Mouse (Mus musculus) myocyte (in vitro differentiated cells): ENCODE measurements at regions not wholly inside any gene's neighbourhood (a gene's known extent, or its start where the extent isn't known, plus 50 kb on each side); places are given as distances from the start of the nearest gene placed in this dataset.

Experiments
- CEBPB ChIP-seq: IDR thresholded peaks from 2 replicates; pipeline ENCODE4 v1.6.1; 2011; ENCODE audit warnings: mild to moderate bottlenecking, moderate library complexity; ENCODE audit not compliant: poor library complexity, insufficient read depth, severe bottlenecking
- E2F4 ChIP-seq: IDR thresholded peaks from one replicate; pipeline ENCODE4 v1.6.1; 2011; ENCODE audit warnings: mild to moderate bottlenecking, control low read depth, moderate library complexity; ENCODE audit not compliant: insufficient read depth
- MAX ChIP-seq: IDR thresholded peaks from one replicate; pipeline ENCODE4 v1.6.1; 2011; ENCODE audit warnings: low read depth, mild to moderate bottlenecking, control low read depth
- POLR2A ChIP-seq: IDR thresholded peaks from one replicate; pipeline ENCODE4 v1.6.1; 2011; ENCODE audit warnings: low read depth, mild to moderate bottlenecking, control low read depth, moderate library complexity; ENCODE audit not compliant: insufficient read length
- REST ChIP-seq: IDR thresholded peaks from one replicate; pipeline ENCODE4 v1.6.1; 2011; ENCODE audit warnings: mild to moderate bottlenecking, control low read depth, moderate library complexity; ENCODE audit not compliant: insufficient read depth, insufficient read length
- USF1 ChIP-seq: IDR thresholded peaks from one replicate; pipeline ENCODE4 v1.6.1; 2011; ENCODE audit warnings: low read depth, mild to moderate bottlenecking, control low read depth, moderate library complexity

DNA sequence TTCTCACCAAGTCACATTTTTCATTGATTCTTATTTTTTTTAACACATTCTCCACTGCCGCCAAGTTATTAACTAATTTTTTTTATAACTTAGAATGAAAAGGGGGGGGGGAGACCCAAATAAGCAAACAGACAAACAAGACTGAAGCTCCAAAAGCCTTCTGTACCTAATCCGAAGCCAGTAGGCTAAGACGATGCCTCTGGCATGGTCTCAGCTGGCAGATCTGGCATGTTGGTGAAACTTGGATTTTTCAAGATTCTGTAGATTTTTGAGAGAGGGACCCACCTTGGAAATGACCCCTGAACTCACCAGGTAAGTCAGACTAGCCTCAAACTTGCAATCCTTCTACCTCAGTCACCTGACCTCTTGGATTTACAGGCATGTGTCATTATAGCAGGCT lies 208.7 kb downstream of the Cd47 start:
- peak; percentile 11 for TF ChIP-seq USF1
- no peak for TF ChIP-seq POLR2A
- TF ChIP-seq MAX, result no peak
- TF ChIP-seq REST, result no peak
- no peak for TF ChIP-seq CEBPB
- TF ChIP-seq E2F4, result no peak
